ENCODE assay signal across 17 mouse cellular contexts in genomic region chr19:5131237-5131636, GRCm38 (mm10).
"Had no signal": no experiment of that assay in that cellular context is flagged by ENCODE, and none has a peak within 500 bp of the region (broad histone marks: within the 10 kb centered on the region; RNA-seq: fewer than 3 reads in every experiment).

No protein-coding gene starts in this region.

- H3K27ac ChIP-seq: liver, embryonic 14.5 days; midbrain, embryonic 13.5 days; midbrain, embryonic 15.5 days; neural tube, embryonic 13.5 days; neural tube, embryonic 15.5 days; stomach, embryonic 15.5 days; stomach, postnatal 0 days had no signal

- H3K4me2 ChIP-seq: lung, embryonic 14.5 days; midbrain, embryonic 11.5 days; midbrain, embryonic 13.5 days; midbrain, embryonic 15.5 days; neural tube, embryonic 13.5 days; neural tube, embryonic 15.5 days; stomach, embryonic 15.5 days had no signal

- H3K27me3 ChIP-seq: midbrain, embryonic 13.5 days; midbrain, embryonic 15.5 days; neural tube, embryonic 13.5 days; neural tube, embryonic 15.5 days; stomach, embryonic 15.5 days had no signal

- H3K4me3 ChIP-seq: megakaryocyte, embryonic 14.5 days; midbrain, embryonic 13.5 days; midbrain, embryonic 15.5 days; myocyte; neural tube, embryonic 13.5 days; neural tube, embryonic 15.5 days; stomach, embryonic 15.5 days had no signal

- H3K9me3 ChIP-seq: megakaryocyte, embryonic 14.5 days; midbrain, embryonic 13.5 days; midbrain, embryonic 15.5 days; neural tube, embryonic 13.5 days; neural tube, embryonic 15.5 days; stomach, embryonic 15.5 days had no signal

- H3K9ac ChIP-seq: liver, embryonic 14.5 days; lung, embryonic 14.5 days; midbrain, embryonic 13.5 days; midbrain, embryonic 15.5 days; neural tube, embryonic 13.5 days; neural tube, embryonic 15.5 days; stomach, embryonic 15.5 days had no signal

- H3K4me1 ChIP-seq: midbrain, embryonic 13.5 days; midbrain, embryonic 15.5 days; neural tube, embryonic 13.5 days; neural tube, embryonic 15.5 days; stomach, embryonic 15.5 days had no signal

- ATAC-seq: midbrain, embryonic 13.5 days; midbrain, embryonic 15.5 days had no signal

- DNase-seq: lung, adult 18-20 months; lung, embryonic 14.5 days; lung, postnatal 10 days; lung, postnatal 4 days; right cerebral cortex, postnatal 14 days; thymus, adult 2 months; thymus, postnatal 25 days had no signal
